Mouse (Mus musculus) large intestine, adult 2 months (tissue): ENCODE data around the gene Col4a3. TPM values are rescaled to one million over a fixed set of nuclear protein-coding genes. Genes with fewer than 3 reads are reported as not detected.

Source experiments
- DNase-seq: peaks from one replicate; pipeline ENCODE4 v3.0.0-alpha.2; 2012; ENCODE audit warnings: low read depth, low spot score
- WGBS: fragments of 180-500 bp; shearing (Covaris S2); methylation state at CpG from one replicate; pipeline ENCODE4 v1.1.7; 2018; 5-methylcytosine and 5-hydroxymethylcytosine counted together
- polyA plus RNA-seq: library from polyadenylated mRNA; depleted of rRNA; stranded (reverse); fragments of >200 nt; gene quantifications from 2 replicates; pipeline ENCODE4 v1.2.3, GENCODE M21; 2012; rRNA removed

Col4a3 gene
- polyA plus RNA-seq, 1 experiment = 0.06 TPM

DNA sequence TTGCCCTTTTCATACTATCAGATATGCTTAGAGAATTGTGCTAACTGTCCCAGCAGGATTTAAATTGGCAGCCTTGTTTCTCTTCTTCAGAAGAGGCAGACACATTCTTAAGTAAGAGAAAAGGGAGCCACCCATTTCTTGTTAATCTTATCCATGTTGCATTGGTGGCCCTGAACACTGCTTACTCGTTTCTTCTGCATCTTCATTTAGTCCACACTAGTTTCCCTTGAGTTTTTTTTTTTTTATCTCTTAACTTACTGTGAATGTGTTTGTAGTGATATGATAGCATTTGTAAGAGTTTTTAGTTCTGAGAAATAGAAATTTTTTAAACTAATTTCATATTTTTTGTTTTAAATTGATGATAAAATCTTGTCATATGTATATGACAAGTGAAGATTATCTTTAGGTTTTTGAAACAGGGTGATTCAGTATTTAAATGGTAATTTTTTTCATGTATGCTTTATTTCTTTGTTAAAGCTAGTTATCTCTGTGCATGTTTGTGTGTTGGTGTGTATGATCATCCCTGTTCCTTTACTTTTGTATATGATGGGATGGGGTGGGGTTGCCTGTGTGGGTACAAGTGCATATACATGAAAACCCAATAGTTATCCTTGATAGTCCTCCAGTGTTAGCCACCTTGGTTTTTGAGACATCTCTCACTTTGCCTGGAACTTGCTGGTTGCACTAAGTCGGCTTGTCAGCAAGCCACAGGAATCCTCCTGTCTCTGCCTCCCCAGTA lies 161.2 kb downstream of the Col4a3 start:
- no peak for DNase-seq
- 87% methylated on average over 2 of the region's 2 CpGs for WGBS

DNA sequence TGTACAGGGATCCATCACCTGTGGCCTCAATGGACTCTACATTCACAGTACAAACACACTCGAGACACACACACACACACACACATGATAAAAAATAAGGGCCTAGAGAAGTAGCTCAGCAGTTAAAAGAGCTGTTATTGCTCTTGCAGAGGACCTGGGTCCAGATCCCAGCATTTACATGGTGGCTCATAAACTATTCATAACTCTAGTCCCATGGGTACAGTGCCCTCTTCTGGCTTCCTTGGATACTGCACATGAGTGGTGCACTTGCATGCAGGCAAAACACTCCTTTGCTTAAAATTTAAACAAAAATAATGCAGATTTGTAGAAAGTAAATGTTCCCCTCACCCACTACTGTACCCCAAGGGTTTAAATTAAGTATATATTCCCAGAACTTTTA lies 172.8 kb downstream of the Col4a3 start:
- 63% methylated on average over 1 of the region's 1 CpGs for WGBS
- no peak for DNase-seq

DNA sequence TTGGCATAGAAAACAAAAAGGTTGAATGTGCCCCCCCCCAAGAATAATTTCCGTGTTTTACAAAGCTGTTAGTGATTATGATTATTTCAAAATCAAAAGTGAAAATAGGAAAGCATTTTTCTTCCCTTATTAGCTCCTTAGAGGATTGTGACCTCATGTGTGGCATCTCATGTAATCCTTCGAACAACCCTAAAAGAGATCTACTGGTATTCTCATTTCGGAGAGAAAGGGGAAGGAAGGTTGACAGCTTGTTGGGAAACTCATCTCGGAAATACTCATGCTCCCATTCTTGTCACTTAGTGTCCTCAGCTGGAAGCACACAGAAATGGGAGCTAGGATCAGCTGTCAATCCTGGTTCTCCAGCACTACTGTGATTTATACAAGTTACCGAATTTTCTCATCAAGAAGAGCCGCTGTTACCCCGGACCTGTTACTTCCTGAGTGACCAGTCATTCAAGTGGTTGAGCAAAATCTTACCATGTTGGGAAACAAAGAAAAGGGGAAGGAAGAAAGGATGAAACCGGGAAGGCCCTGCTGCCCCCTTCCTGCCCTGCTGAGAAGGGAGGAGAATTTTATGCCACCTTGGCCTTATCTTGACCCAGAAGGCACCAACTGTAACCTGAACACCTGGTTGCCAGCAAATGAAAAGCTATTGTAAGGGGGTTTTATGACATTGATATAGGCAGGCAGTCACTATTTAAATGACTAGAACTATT lies 174.9 kb downstream of the Col4a3 start:
- DNase-seq = no peak
- 36% methylated on average over 8 of the region's 8 CpGs for WGBS

DNA sequence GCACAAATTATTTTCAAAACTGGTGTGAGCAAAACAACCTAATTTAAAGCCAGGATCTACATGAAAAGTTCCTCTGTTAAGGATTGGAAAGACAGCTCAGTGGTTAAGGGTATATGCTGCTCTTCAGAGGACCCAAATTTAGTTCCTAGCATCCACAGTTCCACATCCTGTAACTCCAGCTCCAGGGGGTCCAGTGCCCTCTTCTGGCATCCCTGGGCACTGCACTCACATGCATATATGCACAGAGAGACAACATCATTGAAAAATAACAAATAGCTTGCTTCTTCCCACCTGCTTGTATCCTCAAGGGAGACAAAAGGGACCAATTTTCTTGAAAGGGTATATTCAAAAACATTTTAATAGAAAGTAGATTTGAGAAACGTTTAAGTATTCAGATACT lies 175.6 kb downstream of the Col4a3 start:
- 76% methylated on average over 1 of the region's 1 CpGs for WGBS
- no peak for DNase-seq

DNA sequence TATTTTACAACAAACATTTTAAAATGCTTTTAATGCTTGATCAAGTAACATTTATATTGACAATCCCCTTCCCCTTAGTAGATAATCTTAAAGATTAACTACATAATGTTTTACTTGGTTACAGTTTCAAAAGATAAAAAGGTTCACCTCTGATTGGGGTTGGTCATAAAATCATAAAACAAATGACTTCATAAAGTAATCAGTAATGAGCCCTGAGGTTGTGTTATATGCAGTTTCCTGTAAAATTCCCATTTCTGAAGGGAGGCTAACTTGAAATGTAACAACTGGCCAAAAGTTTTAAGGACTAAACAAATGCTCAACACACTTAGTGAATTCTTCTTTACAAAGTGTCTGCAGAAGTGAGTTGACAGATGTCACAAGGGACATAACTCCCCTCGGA lies 179.5 kb downstream of the Col4a3 start:
- WGBS = 10% methylated on average over 1 of the region's 1 CpGs
- no peak for DNase-seq

DNA sequence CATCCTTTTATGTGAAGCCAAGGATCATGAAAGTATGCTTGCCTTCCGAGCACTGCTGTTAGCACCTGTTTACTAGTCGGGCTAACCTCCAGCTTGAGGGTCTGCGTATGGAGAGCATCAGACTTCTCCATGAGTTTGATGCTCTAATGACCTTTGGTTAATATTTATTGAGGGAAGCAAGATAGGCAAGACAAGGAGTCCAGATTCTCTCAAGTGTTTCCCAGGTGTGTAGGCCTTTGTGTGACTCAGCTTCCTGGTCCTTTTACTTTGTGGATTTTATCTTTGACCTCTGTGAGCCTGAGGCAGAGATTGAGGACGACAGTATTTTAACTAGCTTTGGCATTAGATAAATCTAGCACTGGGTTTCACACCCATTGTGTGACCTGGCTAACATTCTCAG lies 179.9 kb downstream of the Col4a3 start:
- 13% methylated on average over 4 of the region's 4 CpGs for WGBS
- DNase-seq = no peak

DNA sequence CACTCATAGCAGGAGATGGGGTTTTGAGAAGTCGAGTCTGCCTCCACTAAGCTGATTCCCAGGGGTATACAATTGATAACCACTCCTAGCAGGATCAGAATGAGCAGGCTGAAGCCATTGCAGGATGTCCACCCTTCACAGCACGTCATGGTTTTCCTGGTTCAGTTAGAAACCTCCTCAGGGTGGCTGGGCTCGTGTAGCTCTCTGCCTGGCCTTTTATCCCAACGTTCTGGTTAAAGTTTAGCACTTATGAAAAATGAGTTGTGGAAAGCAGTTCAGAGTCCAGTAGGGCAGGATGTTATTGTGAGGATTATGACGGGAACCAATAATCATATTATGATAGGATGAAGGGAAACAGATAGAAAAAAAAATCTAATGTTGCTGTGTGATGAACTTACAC lies 181.5 kb downstream of the Col4a3 start, which contains the start of gene Tm4sf20:
Gene Tm4sf20 (minus strand): TSS at position 193 of the 400 bp plus-strand sequence.
- no peak for DNase-seq
- WGBS = 25% methylated on average over 5 of the region's 5 CpGs

DNA sequence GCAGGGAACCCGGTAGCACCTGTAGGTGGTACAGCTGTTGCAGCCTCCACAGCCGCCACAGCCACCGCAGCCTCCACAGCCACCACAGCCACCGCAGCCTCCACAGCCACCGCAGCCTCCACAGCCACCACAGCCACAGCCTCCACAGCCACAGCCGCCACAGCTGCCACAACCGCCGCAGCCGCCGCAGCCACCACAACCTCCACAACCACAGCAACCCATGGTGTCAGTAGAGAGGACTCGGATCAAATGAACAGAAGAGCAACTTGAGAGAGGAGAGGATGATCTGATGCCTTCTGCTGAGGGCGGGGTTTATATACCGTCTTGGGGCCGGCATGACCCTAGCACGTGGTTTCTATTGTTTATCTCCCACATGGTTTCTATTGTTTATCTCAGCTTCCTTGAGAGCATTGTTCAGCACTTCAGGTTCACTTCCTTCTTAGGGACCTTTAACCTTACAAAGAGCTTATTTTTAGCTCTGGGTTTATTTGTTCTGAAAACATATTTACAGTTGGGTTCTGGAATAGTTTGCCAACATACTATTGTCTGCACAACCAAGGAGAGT lies 184.4 kb downstream of the Col4a3 start, which contains the start of gene Gm47791:
Gene Gm47791 (minus strand): TSS at position 222 of the 565 bp plus-strand sequence.
- DNase-seq = no peak
- 76% methylated on average over 15 of the region's 15 CpGs for WGBS

Other genes starting within 250 kb of the Col4a3 start
- gene Col4a4, start 72 bp upstream of the Col4a3 start, polyA plus RNA-seq = 0.05 and 0.12 TPM in 2 replicates
- 30.8 and 40.5 TPM in 2 replicates for gene Mff, start 138.0 kb downstream of the Col4a3 start, polyA plus RNA-seq
- 281 and 316 TPM in 2 replicates for gene Tm4sf20, start 181.5 kb downstream of the Col4a3 start, polyA plus RNA-seq
- gene Gm47791, start 184.3 kb downstream of the Col4a3 start, polyA plus RNA-seq = not detected in 2 replicates